Mouse (Mus musculus) lung, adult 2 months (tissue): Measurements from ENCODE around the gene Gm10912. TPM values are rescaled to one million over a fixed set of nuclear protein-coding genes. Genes with fewer than 3 reads are reported as not detected.
"Not testable (repeated sequence)": the region's sequence is repeated elsewhere in the genome, so short reads cannot be mapped to it uniquely, and the experiment has no call there.

ENCODE experiments used
- DNase-seq: peaks from one replicate; pipeline ENCODE4 v3.0.0; 2022
- H3K4me1 ChIP-seq: fragments of 200-500 bp; 2 replicates; pipeline ENCODE4 v1.6.1; 2011; ENCODE audit warnings: low read length; ENCODE audit not compliant: control insufficient read depth, insufficient read depth
- H3K4me3 ChIP-seq: fragments of 200-500 bp; replicated peaks from 2 replicates; pipeline ENCODE3; 2011; ENCODE audit warnings: low read depth, mild to moderate bottlenecking, control low read depth, low read length; ENCODE audit errors: extremely low read depth
- CTCF ChIP-seq: fragments of 200-500 bp; IDR thresholded peaks from 2 replicates; pipeline ENCODE4 v1.5.1; 2011; ENCODE audit warnings: mild to moderate bottlenecking, low read length, control low read depth; ENCODE audit not compliant: insufficient read depth
- POLR2A ChIP-seq: fragments of 200-500 bp; IDR thresholded peaks from 2 replicates; pipeline ENCODE4 v1.6.1; 2011; ENCODE audit warnings: low read depth, mild to moderate bottlenecking, control low read depth, low read length, borderline replicate concordance; ENCODE audit errors: extremely low read depth
- WGBS: fragments of 180-500 bp; shearing (Covaris S2); methylation state at CpG from one replicate; pipeline ENCODE4 v1.1.7; 2018; 5-methylcytosine and 5-hydroxymethylcytosine counted together
- polyA plus RNA-seq: library from polyadenylated mRNA; depleted of rRNA; stranded (reverse); fragments of >200 nt; gene quantifications from 2 replicates; pipeline ENCODE4 v1.2.3, GENCODE M21; 2012; rRNA removed

The Gm10912 gene
- 0.10 and 0.11 TPM in 2 replicates for polyA plus RNA-seq

DNA sequence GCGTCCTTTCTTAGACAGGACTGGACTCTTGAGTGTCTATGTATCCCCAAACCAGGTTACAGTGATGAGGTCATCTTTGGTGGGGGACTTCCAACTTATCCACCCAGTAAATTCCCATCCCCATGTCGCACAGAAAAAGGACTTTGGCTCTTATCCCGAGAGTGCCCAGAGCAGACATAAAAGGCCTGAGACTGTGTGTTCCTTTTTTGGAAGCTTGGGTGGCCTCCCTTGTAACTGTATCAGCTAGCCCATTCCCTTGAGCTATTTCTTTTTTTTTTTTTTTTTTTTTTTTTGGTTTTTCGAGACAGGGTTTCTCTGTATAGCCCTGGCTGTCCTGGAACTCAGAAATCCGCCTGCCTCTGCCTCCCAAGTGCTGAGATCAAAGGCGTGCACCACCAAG is at the start of gene Gm10912:
Gm10912 (plus strand) TSS at position 301 of the 400 bp plus-strand sequence.
- H3K4me3 ChIP-seq, DNase-seq, H3K4me1 ChIP-seq: not testable (repeated sequence)
- WGBS = 82% methylated on average over 6 of the region's 6 CpGs

DNA sequence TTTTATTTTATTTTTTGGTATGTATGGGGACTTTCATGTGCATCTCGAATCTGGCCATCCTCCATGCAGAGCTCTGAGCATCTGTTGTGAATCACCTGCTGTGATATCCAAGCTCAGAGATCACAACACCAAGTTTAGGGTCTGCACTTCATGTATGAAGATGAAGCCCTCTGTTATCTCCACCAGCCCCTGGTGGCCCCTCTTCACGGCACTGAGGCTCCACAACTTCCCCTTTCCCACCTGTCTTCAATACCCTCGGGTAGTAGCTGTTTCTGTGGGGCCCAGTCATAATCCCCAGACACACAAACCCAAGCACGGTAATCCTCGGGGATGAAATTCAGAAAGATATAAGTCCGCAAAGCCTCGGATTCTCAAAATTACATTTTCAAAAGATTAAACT is 42.5 kb upstream of the Gm10912 start:
- WGBS = 78% methylated on average over 7 of the region's 7 CpGs
- Histone ChIP-seq H3K4me3 (no peak overlapping the region), H3K4me1 (no peaks in the 10 kb centered on the region)
- no peak for TF ChIP-seq POLR2A
- no peak for TF ChIP-seq CTCF
- no peak for DNase-seq

DNA sequence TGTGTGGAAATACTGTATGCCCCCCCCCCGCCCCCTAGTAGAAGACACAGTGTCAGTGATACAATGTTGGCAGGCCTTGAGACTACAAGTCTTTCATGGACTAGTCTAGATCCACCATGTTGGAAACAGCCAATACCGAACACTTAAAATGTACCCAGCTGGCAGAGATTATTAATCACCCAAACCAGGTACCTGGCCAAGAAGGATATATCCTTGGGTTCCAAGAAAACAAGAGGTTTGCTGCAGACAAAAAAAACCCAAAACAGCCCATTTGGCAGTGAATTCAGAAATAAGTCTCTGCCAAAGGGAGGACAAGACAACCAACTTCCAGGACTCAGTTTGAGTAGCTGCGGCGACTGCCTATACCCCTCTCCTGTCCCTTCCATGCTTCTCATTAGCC is 41.0 kb upstream of the Gm10912 start:
- H3K4me1 ChIP-seq = peaks cover 4% of the 10 kb centered on the region; the same call in 1 of the 2 replicates
- 93% methylated on average over 4 of the region's 4 CpGs for WGBS
- no peak for DNase-seq
- H3K4me3 ChIP-seq = no peak overlapping the region
- no peak for TF ChIP-seq POLR2A

DNA sequence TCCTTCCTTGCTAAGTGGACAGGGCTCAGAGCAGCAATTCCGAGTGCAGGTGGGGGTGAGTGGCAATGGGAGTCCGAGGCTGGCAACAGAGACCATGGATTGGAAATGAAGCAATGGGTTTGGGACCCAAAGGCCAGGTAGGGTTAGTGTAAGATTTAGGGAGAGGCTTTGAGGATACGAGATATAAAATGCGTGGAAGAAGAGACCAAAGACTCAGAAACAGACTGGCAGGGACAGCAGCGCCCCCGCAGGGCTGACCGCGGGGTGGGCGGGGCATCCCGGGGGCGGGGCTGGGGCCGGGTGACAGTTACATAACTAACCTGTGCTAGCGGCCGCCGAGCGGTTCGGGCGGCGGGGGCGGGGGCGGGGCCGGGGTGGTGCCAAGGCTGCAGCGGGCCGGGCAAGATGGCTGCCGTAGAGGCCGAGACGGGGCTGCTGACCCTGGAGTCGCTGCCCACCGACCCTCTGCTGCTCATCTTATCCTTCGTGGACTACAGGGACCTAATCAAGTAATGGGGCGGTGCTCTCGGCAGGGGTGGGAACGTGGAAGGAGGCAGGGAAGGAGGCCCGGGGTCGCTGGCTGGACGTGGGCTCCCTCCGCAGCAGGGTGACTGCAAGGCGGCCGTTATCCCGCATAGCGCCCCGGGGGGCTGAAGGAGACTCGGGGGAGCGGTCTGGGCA is 38.0 kb upstream of the Gm10912 start, which contains the start of gene Fbxo3:
Fbxo3 (plus strand) TSS at position 264 of the 681 bp plus-strand sequence.
- Histone ChIP-seq H3K4me1 (peaks cover 6% of the 10 kb centered on the region; the same call in 1 of the 2 replicates), H3K4me3 (peak within 1 kb of the TSS; percentile 71)
- DNase-seq = peak; percentile 80
- TF ChIP-seq CTCF (no peak), POLR2A (peak; percentile 88; the same call in 1 of the 2 replicates)
- WGBS = 2% methylated on average over 42 of the region's 44 CpGs

DNA sequence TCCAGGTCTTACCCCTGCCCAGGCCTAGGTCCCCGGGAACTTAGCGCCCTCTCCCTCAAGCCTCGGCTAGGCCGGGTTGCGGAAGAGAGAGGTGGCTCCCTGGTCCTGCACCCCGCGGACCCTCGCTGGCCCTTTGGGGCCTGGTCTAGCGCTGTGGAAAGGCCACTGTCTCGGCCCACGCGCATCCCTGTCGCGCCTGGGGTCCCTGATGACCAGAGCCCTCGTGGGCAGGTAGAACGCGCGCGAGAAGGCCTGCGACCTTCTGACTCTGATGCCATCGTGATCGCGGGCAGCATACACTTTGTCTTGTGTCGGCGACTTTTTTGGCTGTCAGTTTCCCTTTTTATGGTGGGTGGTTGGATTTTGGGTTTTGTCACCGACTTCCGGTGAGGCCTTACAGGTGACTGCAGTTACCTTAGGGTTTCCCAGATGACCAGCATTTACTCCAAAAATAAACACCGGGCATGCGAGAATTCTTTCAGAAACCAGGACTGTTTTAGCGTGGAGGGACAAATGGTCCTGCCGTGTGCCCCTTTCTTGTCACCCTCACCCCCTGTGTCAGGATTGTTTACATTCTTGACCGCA is 37.4 kb upstream of the Gm10912 start, which contains the start of gene 4931422A03Rik:
4931422A03Rik (minus strand) TSS at position 223 of the 585 bp plus-strand sequence.
- under 1% methylated on average over 32 of the region's 32 CpGs for WGBS
- Histone ChIP-seq H3K4me1 (peaks cover 6% of the 10 kb centered on the region; the same call in 1 of the 2 replicates), H3K4me3 (peak within 1 kb of the TSS; percentile 71)
- TF ChIP-seq CTCF (no peak), POLR2A (no peak)
- DNase-seq = no peak

DNA sequence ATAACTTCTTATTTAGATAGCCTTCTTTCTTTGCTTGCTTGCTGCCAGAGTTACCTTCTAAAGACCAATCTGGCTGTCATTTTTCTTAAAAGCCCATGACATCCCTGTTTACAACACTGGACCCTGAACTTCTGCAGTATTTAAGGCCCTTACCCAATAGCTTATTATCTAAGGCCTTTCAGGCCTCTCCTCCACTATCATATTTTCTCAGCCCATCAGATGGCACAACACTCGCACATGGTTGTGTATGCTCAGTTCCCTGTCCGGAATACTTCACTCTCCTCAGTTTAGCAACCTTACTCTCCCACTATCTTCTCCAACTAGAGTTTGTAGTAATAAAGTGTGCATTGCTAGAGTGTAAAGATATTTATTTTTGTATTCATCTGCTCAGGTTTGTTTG is 36.6 kb upstream of the Gm10912 start:
- Histone ChIP-seq H3K4me3 (peak overlapping the region; percentile 43), H3K4me1 (peaks cover 6% of the 10 kb centered on the region; the same call in 1 of the 2 replicates)
- DNase-seq = no peak
- TF ChIP-seq POLR2A (no peak), CTCF (no peak)
- WGBS = 40% methylated on average over 2 of the region's 2 CpGs

DNA sequence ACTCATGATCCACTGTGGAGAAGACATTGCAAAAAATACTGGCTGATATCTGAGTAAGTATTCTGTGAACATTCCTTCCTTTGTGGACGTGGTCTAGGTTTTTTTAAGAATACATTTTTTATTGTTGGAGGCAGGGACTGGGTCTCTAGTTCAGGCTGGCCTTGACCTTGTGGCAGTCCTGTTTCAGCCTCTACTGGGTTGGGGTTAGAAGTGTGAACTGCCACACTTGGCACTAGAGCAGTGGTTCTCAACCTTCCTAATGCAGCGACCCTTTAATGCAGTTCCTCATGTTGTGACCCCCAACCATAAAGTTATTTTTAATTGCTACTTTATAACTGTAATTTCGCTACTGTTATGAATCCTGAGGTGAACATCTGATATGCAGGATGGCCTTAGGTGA is 35.2 kb upstream of the Gm10912 start:
- DNase-seq = no peak
- WGBS = 71% methylated on average over 3 of the region's 3 CpGs
- H3K4me3 ChIP-seq = no peak overlapping the region
- H3K4me1 ChIP-seq = peaks cover 6% of the 10 kb centered on the region; the same call in 1 of the 2 replicates
- TF ChIP-seq POLR2A (no peak), CTCF (no peak)

DNA sequence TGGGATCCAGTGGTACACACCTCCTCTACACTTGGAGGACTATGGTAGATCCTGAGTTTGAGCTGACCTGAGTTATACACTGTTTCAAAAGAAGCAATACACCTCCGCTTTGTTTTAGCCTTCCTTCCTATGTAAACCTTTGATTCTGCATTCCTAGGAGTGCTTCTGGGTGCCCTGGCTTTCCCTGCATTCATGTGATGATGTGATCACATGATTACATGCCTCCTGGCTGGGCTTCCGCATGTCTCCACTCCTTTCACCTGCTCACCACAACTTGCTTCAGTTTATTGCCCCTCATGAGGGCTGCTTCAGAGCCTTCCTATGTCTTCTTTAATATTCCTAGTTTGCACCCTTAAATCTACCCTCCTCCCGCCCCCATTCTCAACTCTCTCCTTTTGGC is 33.6 kb upstream of the Gm10912 start:
- TF ChIP-seq CTCF = no peak
- no peak for TF ChIP-seq POLR2A
- Histone ChIP-seq H3K4me1 (peaks cover 6% of the 10 kb centered on the region; the same call in 1 of the 2 replicates), H3K4me3 (no peak overlapping the region)
- 76% methylated on average over 3 of the region's 3 CpGs for WGBS
- no peak for DNase-seq

DNA sequence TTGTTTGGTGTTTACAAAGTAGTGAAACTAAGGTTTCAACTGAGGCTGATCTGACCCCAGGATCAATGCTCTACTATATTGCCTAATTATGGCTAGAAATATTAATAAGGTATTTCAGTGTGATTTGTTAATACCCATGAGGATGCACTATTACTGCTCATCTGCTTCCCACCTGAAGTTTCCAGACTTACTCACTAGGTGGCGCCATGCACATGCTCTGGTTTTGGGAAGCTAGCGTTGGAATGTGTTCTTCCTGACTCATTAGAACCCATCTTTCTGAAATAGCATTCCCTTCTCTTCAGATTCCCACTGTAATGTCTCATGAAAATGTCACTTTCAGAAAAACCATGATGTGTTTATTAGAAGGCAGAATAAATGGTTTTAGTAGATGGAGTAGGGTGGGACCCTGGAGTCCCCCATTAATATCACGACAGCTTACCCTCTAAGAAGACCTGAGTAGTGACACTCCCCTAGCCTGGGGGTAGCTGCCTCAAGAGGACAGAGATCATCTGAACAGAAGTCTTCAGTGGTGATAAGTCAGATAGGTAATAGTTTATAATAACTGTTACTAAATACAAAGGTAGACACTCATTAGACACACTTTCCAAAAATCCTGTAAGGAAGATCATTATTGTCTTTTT is 30.7 kb upstream of the Gm10912 start:
- WGBS = 37% methylated on average over 3 of the region's 3 CpGs
- Histone ChIP-seq H3K4me3 (no peak overlapping the region), H3K4me1 (no peaks in the 10 kb centered on the region)
- DNase-seq = peak; percentile 38
- TF ChIP-seq POLR2A (no peak), CTCF (peak; percentile 65)
